Mouse (Mus musculus): Measurements from ENCODE around the gene Hivep2. TPM values are rescaled to one million over a fixed set of nuclear protein-coding genes. Genes with fewer than 3 reads are reported as not detected.

Hivep2 gene
- polyA plus RNA-seq, 1 experiment from 2014 or later = 6.5 TPM

- Histone ChIP-seq H3K4me3 (no peak overlapping the region), H3K4me2 (replicated peaks) (no peak overlapping the region), H3K36me3 (no peaks in the 10 kb centered on the region), H3K4me1 (peaks cover 24% of the 10 kb centered on the region), H3K27ac (no peak overlapping the region), H3K9ac (no peak overlapping the region), H3K9me3 (no peaks in the 10 kb centered on the region), H3K27me3 (peaks cover 56% of the 10 kb centered on the region)
- WGBS = 68% methylated on average over 5 of the region's 5 CpGs
- ATAC-seq (ENCODE audit: low FRiP score, low read depth) = no peak
Observed at GRCm38 (mm10) chr10:14044783-14045392, 79.0 kb downstream of the Hivep2 start.

GRCm38 (mm10) chr10:14045745-14046144, 79.9 kb downstream of the Hivep2 start:
- H3K9me3 ChIP-seq = no peaks in the 10 kb centered on the region
- H3K36me3 ChIP-seq = no peaks in the 10 kb centered on the region
- WGBS = 42% methylated on average over 4 of the region's 4 CpGs
- ATAC-seq (ENCODE audit: low FRiP score, low read depth) = no peak
- no peak overlapping the region for H3K4me3 ChIP-seq
- H3K27me3 ChIP-seq = peaks cover 53% of the 10 kb centered on the region
- H3K27ac ChIP-seq = no peak overlapping the region
- no peak overlapping the region for H3K4me2 ChIP-seq (replicated peaks)
- peaks cover 23% of the 10 kb centered on the region for H3K4me1 ChIP-seq
- no peak overlapping the region for H3K9ac ChIP-seq

GRCm38 (mm10) chr10:14046171-14046651, 80.3 kb downstream of the Hivep2 start:
- Histone ChIP-seq H3K27me3 (peaks cover 49% of the 10 kb centered on the region), H3K9me3 (no peaks in the 10 kb centered on the region), H3K36me3 (no peaks in the 10 kb centered on the region), H3K4me3 (no peak overlapping the region), H3K4me2 (replicated peaks) (no peak overlapping the region), H3K9ac (no peak overlapping the region), H3K4me1 (peaks cover 18% of the 10 kb centered on the region), H3K27ac (no peak overlapping the region)
- 0 out of 2 replicates have a peak, but pooled peaks have one; percentile 37 for ATAC-seq (ENCODE audit: low FRiP score, low read depth)
- WGBS = 36% methylated on average over 4 of the region's 4 CpGs

DNA sequence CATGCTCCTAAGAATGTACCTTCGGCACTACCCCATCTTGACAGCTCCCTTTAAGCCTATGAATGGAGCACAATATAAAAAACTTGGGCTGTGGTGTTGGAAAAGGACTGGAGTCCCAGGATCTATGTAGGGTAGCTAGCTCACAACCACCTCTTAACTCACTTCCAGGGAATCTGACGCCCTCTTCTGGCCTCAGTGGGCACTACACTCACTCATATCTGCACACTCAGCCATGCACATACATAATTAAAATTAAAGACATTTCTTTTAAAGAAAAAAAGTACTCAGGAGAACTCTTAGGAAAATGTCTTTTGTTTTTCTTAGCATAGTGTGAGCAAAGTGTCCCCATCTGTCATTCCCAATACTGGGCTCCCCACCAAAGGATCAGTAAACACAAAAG, 81.1 kb downstream of the Hivep2 start:
- Histone ChIP-seq H3K27ac (no peak overlapping the region), H3K4me1 (peaks cover 16% of the 10 kb centered on the region), H3K36me3 (no peaks in the 10 kb centered on the region), H3K4me3 (no peak overlapping the region), H3K9me3 (no peaks in the 10 kb centered on the region), H3K27me3 (peaks cover 42% of the 10 kb centered on the region), H3K4me2 (replicated peaks) (no peak overlapping the region), H3K9ac (no peak overlapping the region)
- no peak for ATAC-seq (ENCODE audit: low FRiP score, low read depth)
- WGBS = 59% methylated on average over 2 of the region's 2 CpGs

DNA sequence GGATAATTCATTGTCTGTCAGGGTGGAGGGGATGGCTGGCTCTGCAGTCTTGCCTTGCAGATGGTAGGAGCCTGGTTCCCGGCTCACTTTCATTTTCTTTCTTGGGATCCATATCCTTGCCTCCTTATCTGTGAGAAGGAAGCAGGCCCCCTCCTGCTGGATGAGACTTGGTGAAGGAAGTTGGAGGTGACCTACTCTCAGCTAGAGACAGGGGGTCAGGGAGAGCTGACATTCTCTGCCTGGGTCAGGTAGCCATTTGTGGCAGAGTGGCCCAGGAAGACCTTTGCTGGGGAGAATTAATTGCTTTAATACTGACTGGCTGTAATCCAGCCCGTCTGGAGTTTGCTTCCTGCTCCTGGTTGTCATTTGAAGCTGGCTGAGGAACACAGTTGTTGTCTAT, 81.8 kb downstream of the Hivep2 start:
- no peak overlapping the region for H3K9ac ChIP-seq
- peaks cover 16% of the 10 kb centered on the region for H3K4me1 ChIP-seq
- H3K9me3 ChIP-seq = no peaks in the 10 kb centered on the region
- ATAC-seq (ENCODE audit: low FRiP score, low read depth) = no peak
- H3K4me3 ChIP-seq = no peak overlapping the region
- 32% methylated on average over 2 of the region's 2 CpGs for WGBS
- no peak overlapping the region for H3K27ac ChIP-seq
- no peaks in the 10 kb centered on the region for H3K36me3 ChIP-seq
- peaks cover 35% of the 10 kb centered on the region for H3K27me3 ChIP-seq
- no peak overlapping the region for H3K4me2 ChIP-seq (replicated peaks)

GRCm38 (mm10) chr10:14048322-14048915, 82.5 kb downstream of the Hivep2 start:
- H3K9ac ChIP-seq = no peak overlapping the region
- H3K9me3 ChIP-seq = no peaks in the 10 kb centered on the region
- H3K4me1 ChIP-seq = peaks cover 21% of the 10 kb centered on the region
- no peaks in the 10 kb centered on the region for H3K36me3 ChIP-seq
- peaks cover 29% of the 10 kb centered on the region for H3K27me3 ChIP-seq
- H3K4me2 ChIP-seq (replicated peaks) = no peak overlapping the region
- H3K27ac ChIP-seq = no peak overlapping the region
- no peak for ATAC-seq (ENCODE audit: low FRiP score, low read depth)
- H3K4me3 ChIP-seq = no peak overlapping the region
- WGBS = 69% methylated on average over 5 of the region's 5 CpGs

GRCm38 (mm10) chr10:14048916-14049445, 83.1 kb downstream of the Hivep2 start:
- H3K27ac ChIP-seq = no peak overlapping the region
- no peaks in the 10 kb centered on the region for H3K36me3 ChIP-seq
- 66% methylated on average over 10 of the region's 10 CpGs for WGBS
- peaks cover 27% of the 10 kb centered on the region for H3K27me3 ChIP-seq
- H3K9ac ChIP-seq = no peak overlapping the region
- H3K4me2 ChIP-seq (replicated peaks) = no peak overlapping the region
- H3K9me3 ChIP-seq = no peaks in the 10 kb centered on the region
- ATAC-seq (ENCODE audit: low FRiP score, low read depth) = peak; percentile 58
- H3K4me1 ChIP-seq = peaks cover 20% of the 10 kb centered on the region
- H3K4me3 ChIP-seq = no peak overlapping the region

DNA sequence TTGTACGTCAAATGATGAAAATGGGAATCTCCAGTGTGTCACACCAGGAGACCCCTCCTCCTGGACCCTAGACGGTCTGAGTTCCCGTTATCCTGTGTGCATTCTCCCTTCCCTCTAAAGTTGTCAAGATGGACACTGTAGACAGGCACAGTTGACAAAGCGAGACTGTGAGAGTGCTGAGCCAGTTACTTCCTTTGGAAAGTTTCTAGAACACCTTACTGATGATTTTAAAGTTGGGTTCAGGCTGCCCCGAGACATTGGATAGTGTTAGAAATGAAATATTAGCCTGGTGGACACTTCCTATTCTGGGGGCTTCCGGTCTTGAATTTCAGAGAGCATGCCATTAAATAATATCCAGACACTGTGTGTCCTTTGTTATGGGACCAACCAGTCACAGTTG, 83.8 kb downstream of the Hivep2 start:
- Histone ChIP-seq H3K4me3 (no peak overlapping the region), H3K4me2 (replicated peaks) (no peak overlapping the region), H3K36me3 (no peaks in the 10 kb centered on the region), H3K27ac (no peak overlapping the region), H3K4me1 (peaks cover 18% of the 10 kb centered on the region), H3K27me3 (peaks cover 21% of the 10 kb centered on the region), H3K9ac (no peak overlapping the region), H3K9me3 (no peaks in the 10 kb centered on the region)
- no peak for ATAC-seq (ENCODE audit: low FRiP score, low read depth)
- WGBS = 82% methylated on average over 6 of the region's 6 CpGs

DNA sequence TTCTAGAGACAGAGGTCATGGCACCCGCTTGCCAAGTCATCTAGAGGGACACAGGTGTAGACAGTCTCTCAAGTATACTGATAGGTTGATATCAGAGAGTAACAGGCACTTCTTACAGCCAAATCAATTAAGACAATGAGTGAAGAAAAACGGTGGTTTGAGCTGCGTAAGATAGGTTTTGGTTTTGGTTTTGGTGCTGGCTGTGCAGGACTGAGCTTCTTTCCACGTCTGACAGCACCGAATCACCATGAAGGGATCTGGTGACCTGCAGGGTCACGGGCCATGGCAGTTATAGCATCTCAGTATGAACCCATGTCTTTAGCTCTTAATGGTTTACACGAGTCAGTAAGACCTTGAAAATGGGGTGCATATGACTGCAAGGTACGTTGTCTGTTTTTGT, 84.7 kb downstream of the Hivep2 start:
- peaks cover 18% of the 10 kb centered on the region for H3K4me1 ChIP-seq
- whole genome bisulfite sequencing = 88% methylated on average over 8 of the region's 8 CpGs
- H3K4me2 ChIP-seq (replicated peaks) = no peak overlapping the region
- H3K36me3 ChIP-seq = no peaks in the 10 kb centered on the region
- no peak overlapping the region for H3K27ac ChIP-seq
- H3K4me3 ChIP-seq = no peak overlapping the region
- H3K9me3 ChIP-seq = no peaks in the 10 kb centered on the region
- H3K27me3 ChIP-seq = peaks cover 15% of the 10 kb centered on the region
- no peak for ATAC-seq (ENCODE audit: low FRiP score, low read depth)
- H3K9ac ChIP-seq = no peak overlapping the region

DNA sequence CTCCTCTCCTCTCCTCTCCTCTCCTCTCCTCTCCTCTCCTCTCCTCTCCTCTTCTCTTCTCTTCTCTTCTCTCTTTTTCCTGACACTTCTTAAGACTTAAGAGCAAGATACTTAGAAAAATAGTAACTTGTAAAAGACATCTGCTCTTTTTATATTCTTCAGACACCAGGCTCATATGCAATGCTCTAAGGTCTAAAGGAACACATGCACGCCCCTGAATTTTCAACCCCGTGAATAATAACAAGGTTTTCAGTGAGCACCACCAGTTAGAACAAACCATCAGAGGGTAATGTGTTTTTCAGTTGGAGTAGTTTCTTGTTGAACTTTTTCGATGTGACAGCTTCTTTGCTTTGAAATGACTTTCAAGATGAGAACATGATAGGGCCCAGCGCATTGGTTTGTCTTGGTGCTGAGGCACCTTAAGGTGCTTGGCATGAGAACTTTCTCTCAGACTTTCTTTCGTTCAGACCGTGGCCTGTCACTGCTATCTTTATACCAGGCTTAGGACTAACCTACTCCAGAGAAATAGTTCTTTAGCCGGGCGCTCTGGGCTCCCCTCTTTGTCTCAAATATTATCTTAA, 86.3 kb downstream of the Hivep2 start:
- ATAC-seq (ENCODE audit: low FRiP score, low read depth) = no peak
- Histone ChIP-seq H3K4me2 (replicated peaks) (no peak overlapping the region), H3K27ac (no peak overlapping the region), H3K9ac (no peak overlapping the region), H3K4me1 (peaks cover 26% of the 10 kb centered on the region), H3K36me3 (no peaks in the 10 kb centered on the region), H3K9me3 (no peaks in the 10 kb centered on the region), H3K27me3 (peaks cover 23% of the 10 kb centered on the region), H3K4me3 (no peak overlapping the region)
- WGBS = 84% methylated on average over 8 of the region's 8 CpGs

- 86% methylated on average over 4 of the region's 4 CpGs for WGBS
- H3K36me3 ChIP-seq = no peaks in the 10 kb centered on the region
- no peak overlapping the region for H3K9ac ChIP-seq
- no peak overlapping the region for H3K27ac ChIP-seq
- peaks cover 16% of the 10 kb centered on the region for H3K4me1 ChIP-seq
- no peak overlapping the region for H3K4me2 ChIP-seq (replicated peaks)
- H3K4me3 ChIP-seq = no peak overlapping the region
- peaks cover 13% of the 10 kb centered on the region; the same call in 1 of the 2 replicates for H3K27me3 ChIP-seq
- no peaks in the 10 kb centered on the region for H3K9me3 ChIP-seq
- ATAC-seq (ENCODE audit: low FRiP score, low read depth) = no peak
Observed at GRCm38 (mm10) chr10:14054860-14055259, 89.0 kb downstream of the Hivep2 start.

GRCm38 (mm10) chr10:14055533-14055981, 89.7 kb downstream of the Hivep2 start:
- Histone ChIP-seq H3K27ac (no peak overlapping the region), H3K4me2 (replicated peaks) (no peak overlapping the region), H3K9ac (no peak overlapping the region), H3K27me3 (peaks cover 13% of the 10 kb centered on the region; the same call in 1 of the 2 replicates), H3K9me3 (no peaks in the 10 kb centered on the region), H3K4me3 (no peak overlapping the region), H3K36me3 (no peaks in the 10 kb centered on the region), H3K4me1 (peaks cover 16% of the 10 kb centered on the region)
- no peak for ATAC-seq (ENCODE audit: low FRiP score, low read depth)
- 44% methylated on average over 9 of the region's 9 CpGs for WGBS

Data from limb, embryonic 13.5 days (tissue).